Mouse (Mus musculus) testis, adult 2 months (tissue): Measurements from ENCODE around the gene Arhgap15.

Source experiments
- CTCF ChIP-seq: fragments of 200-500 bp; IDR thresholded peaks from 2 replicates; pipeline ENCODE4 v1.5.1; 2012; ENCODE audit warnings: low read depth, mild to moderate bottlenecking, inconsistent platforms, low read length, moderate library complexity; ENCODE audit not compliant: control insufficient read depth, insufficient read depth, insufficient replicate concordance
- POLR2A ChIP-seq: fragments of 200-500 bp; IDR thresholded peaks from 2 replicates; pipeline ENCODE4 v1.6.1; 2012; ENCODE audit warnings: low read depth, mild to moderate bottlenecking, inconsistent platforms, low read length, moderate library complexity; ENCODE audit not compliant: control insufficient read depth

DNA sequence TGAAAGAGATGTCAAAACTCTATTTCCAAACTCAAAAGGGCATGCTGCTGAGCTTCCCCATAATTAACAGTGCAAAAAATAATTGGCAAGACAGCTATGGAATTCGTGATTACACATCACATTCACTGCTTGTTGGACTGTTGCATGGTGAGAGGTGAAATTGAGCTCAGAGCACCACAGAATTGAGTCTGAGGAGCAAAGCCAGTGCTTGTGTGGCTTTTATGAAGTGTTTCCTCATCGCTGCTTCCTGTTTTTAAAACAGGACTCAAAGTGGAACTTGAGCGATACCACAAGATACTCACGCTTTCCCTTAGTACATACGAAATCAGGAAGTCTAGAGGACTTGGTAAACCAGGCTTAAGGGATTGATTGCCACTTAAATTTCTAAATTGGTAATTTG is 24.0 kb downstream of the Arhgap15 start:
- TF ChIP-seq CTCF (no peak), POLR2A (no peak)
